Mouse (Mus musculus): ENCODE measurements around the gene Rnf183. TPM values are rescaled to one million over a fixed set of nuclear protein-coding genes. Genes with fewer than 3 reads are reported as not detected.

Rnf183 gene
- total and polyA plus RNA-seq, 3 experiments, result 0.15 to 0.25 TPM; not detected in 1

DNA sequence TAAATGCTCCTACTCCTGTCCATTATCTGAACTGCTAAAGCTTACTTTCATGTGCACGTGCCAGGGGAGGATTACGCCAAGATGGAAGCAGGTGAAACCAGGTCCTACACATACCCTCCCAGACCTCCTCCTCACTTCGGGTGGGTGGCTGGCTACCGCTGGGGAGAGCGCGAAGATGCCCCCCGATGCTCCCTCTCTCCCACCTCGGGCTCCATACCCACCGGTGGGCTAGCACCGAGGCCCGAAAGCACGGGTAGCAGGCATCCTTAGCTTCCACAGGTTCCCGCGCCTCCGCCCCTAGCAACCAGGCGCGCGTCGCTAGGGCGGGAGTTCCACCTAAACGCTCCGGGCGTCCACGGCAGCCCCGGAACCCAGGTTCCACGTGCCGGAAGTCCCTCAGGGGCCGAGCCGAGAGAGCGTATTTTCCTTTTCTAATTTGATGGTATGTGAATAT is 35.6 kb upstream of the Rnf183 start, which contains the start of gene Wdr31:
Wdr31 (minus strand) TSS at position 299 of the 454 bp plus-strand sequence.
- peak; percentile 77 for DNase-seq (ENCODE audit: low read depth, low spot score)
- Histone ChIP-seq H3K9ac (ENCODE audit: control insufficient read depth, low read depth, low read length, poor library complexity, severe bottlenecking) (peak within 1 kb of the TSS; percentile 45; the same call in 1 of the 2 replicates), H3K9me3 (replicated peaks; ENCODE audit: insufficient read depth, low read length) (no peaks in the 10 kb centered on the region), H3K27me3 (ENCODE audit: control insufficient read depth in 1 of 2, insufficient read depth in 2 of 2, low read length in 2 of 2) (no peaks in the 10 kb centered on the region), H3K79me2 (ENCODE audit: control insufficient read depth, insufficient read depth, low read length, poor library complexity) (no peaks in the 10 kb centered on the region), H3K36me3 (ENCODE audit: control insufficient read depth in 1 of 2, insufficient read depth in 2 of 2, low read length in 2 of 2) (no peaks in the 10 kb centered on the region), H3K4me1 (ENCODE audit: control insufficient read depth in 1 of 2, insufficient read depth in 2 of 2, low read length in 2 of 2) (peaks cover 0 to 3% of the 10 kb centered on the region in 2 experiments; a peak in 2 of 4 replicates), H3K4me3 (ENCODE audit: control insufficient read depth in 1 of 2, insufficient read depth in 1 of 2, low read depth in 2 of 2, low read length in 2 of 2) (peak within 1 kb of the TSS; percentile 47 to 51), H3K27ac (ENCODE audit: control insufficient read depth, low read depth, low read length) (no peak within 1 kb of the TSS)
- no peak for TF ChIP-seq RAD21 (IDR thresholded peaks at IDR 0.05; ENCODE audit: low read depth, low read length)
- no peak for TF ChIP-seq CHD2 (IDR thresholded peaks at IDR 0.05; ENCODE audit: low read length)
- no peak for TF ChIP-seq MYB (IDR thresholded peaks at IDR 0.05; ENCODE audit: low read depth, low read length)
- TF ChIP-seq MAZ (IDR thresholded peaks at IDR 0.05; ENCODE audit: low read depth, low read length), result no peak
- TF ChIP-seq ZNF384 (IDR thresholded peaks at IDR 0.05; ENCODE audit: low read depth, low read length), result no peak
- no peak for TF ChIP-seq POLR2AphosphoS2 (IDR thresholded peaks at IDR 0.05; ENCODE audit: low read length)
- peak; percentile 25; the same call in 1 of the 2 replicates for TF ChIP-seq USF1 (IDR thresholded peaks at IDR 0.05; ENCODE audit: low read depth, low read length)
- TF ChIP-seq NELFE (IDR thresholded peaks at IDR 0.05; ENCODE audit: low read depth, low read length), result no peak
- no peak for TF ChIP-seq USF2 (IDR thresholded peaks at IDR 0.05; ENCODE audit: borderline replicate concordance in 1 of 2, insufficient read depth in 1 of 2, low read depth in 1 of 2, low read length in 2 of 2)
- TF ChIP-seq E2F4 (IDR thresholded peaks at IDR 0.05; ENCODE audit: borderline replicate concordance, low read depth, low read length), result no peak
- TF ChIP-seq TAL1 (IDR thresholded peaks at IDR 0.05; ENCODE audit: low read length), result no peak
- no peak for TF ChIP-seq MYC (IDR thresholded peaks at IDR 0.05; ENCODE audit: low read depth, low read length)
- TF ChIP-seq ZC3H11A (IDR thresholded peaks at IDR 0.05; ENCODE audit: low read depth, low read length), result no peak
- TF ChIP-seq GABPA (IDR thresholded peaks at IDR 0.05; ENCODE audit: low read depth, low read length), result no peak
- peak; percentile 81 for TF ChIP-seq HCFC1 (IDR thresholded peaks at IDR 0.05; ENCODE audit: low read depth, low read length)
- TF ChIP-seq NRF1 (IDR thresholded peaks at IDR 0.05; ENCODE audit: insufficient read depth, low read depth, low read length, poor library complexity, severe bottlenecking), result no peak
- TF ChIP-seq SIN3A (IDR thresholded peaks at IDR 0.05; ENCODE audit: low read length), result peak; percentile 91
- no peak for TF ChIP-seq KAT2A (conservative IDR thresholded peaks at IDR 0.05; ENCODE audit: low read depth, low read length)
- no peak for TF ChIP-seq EP300 (IDR thresholded peaks at IDR 0.05; ENCODE audit: low read depth in 1 of 2, low read length in 2 of 2)
- peak; percentile 57; the same call in 1 of the 2 replicates for TF ChIP-seq ELF1 (IDR thresholded peaks at IDR 0.05; ENCODE audit: low read depth, low read length)
- no peak for TF ChIP-seq TCF12 (IDR thresholded peaks at IDR 0.05; ENCODE audit: low read depth, low read length)
- no peak for TF ChIP-seq POLR2A (IDR thresholded peaks at IDR 0.05; ENCODE audit: control insufficient read depth in 1 of 2, insufficient read depth in 1 of 2, low read depth in 1 of 2, low read length in 2 of 2, poor library complexity in 1 of 2)
- no peak for TF ChIP-seq ETS1 (IDR thresholded peaks at IDR 0.05; ENCODE audit: low read depth, low read length)
- no peak for TF ChIP-seq ZMIZ1 (IDR thresholded peaks at IDR 0.05; ENCODE audit: low read depth, low read length)
- no peak for TF ChIP-seq JUND (IDR thresholded peaks at IDR 0.05; ENCODE audit: low read depth, low read length)
- no peak for TF ChIP-seq GATA1 (IDR thresholded peaks at IDR 0.05; ENCODE audit: low read depth, low read length)
- no peak for TF ChIP-seq MAFK (IDR thresholded peaks at IDR 0.05; ENCODE audit: borderline replicate concordance, low read depth, low read length)
- 0 out of 2 replicates have a peak, but pooled peaks have one; percentile 50 for TF ChIP-seq MXI1 (IDR thresholded peaks at IDR 0.05; ENCODE audit: low read depth, low read length)
- no peak for TF ChIP-seq POLR2AphosphoS5 (IDR thresholded peaks at IDR 0.05; ENCODE audit: borderline replicate concordance, low read depth, low read length)
- no peak for TF ChIP-seq MAX (IDR thresholded peaks at IDR 0.05; ENCODE audit: low read length)
- TF ChIP-seq BHLHE40 (IDR thresholded peaks at IDR 0.05; ENCODE audit: borderline replicate concordance, low read depth, low read length), result no peak
- TF ChIP-seq UBTF (IDR thresholded peaks at IDR 0.05; ENCODE audit: borderline replicate concordance, insufficient read depth, low read depth, low read length), result no peak
- no peak for TF ChIP-seq MEF2A (IDR thresholded peaks at IDR 0.05; ENCODE audit: extremely low read depth, insufficient replicate concordance, low read depth, low read length, poor library complexity, severe bottlenecking)
- 0 out of 2 replicates have a peak, but pooled peaks have one; percentile 29 for TF ChIP-seq TBP (IDR thresholded peaks at IDR 0.05; ENCODE audit: low read depth, low read length)
- TF ChIP-seq ZKSCAN1 (IDR thresholded peaks at IDR 0.05; ENCODE audit: low read depth, low read length), result no peak
- TF ChIP-seq SMC3 (IDR thresholded peaks at IDR 0.05; ENCODE audit: low read depth, low read length), result no peak
- no peak for TF ChIP-seq CHD1 (IDR thresholded peaks at IDR 0.05; ENCODE audit: low read depth, low read length)
- no peak for TF ChIP-seq CTCF (IDR thresholded peaks at IDR 0.05 in 2 of 3, conservative IDR thresholded peaks at IDR 0.05 in 1 of 3; ENCODE audit: control insufficient read depth in 1 of 3, insufficient read depth in 1 of 3, low read depth in 2 of 3, low read length in 3 of 3, poor library complexity in 1 of 3, severe bottlenecking in 1 of 3)
